Mouse (Mus musculus): ENCODE results near the gene Atg10.

DNA sequence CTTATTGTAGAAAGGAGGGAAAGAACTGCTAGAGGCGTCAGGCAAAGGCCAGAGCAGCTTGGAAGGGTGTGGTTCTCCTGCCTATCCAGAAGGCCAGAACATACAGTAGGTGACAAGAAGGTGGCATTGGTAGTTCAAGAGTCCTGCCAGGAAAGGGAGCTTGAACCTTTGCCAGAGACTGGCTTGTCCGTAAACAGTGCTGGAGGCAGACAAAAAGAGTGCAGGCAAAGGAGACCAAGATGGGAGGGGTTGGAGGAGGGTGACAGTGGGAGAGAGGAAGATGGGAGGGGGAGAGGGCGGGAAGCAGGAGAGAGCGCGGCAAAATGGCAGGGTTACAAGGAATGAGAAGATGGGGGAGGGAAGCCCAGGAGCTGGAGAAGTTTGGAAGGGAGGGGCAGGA lies 61.3 kb downstream of the Atg10 start:
- no peak for TF ChIP-seq ZNF384 (IDR thresholded peaks at IDR 0.05; ENCODE audit: low read depth, low read length)
- no peak for TF ChIP-seq MAFK (IDR thresholded peaks at IDR 0.05; ENCODE audit: insufficient read depth, low read depth, low read length)

All from ES-E14 (cell line).